Mouse (Mus musculus) limb, embryonic 14.5 days (tissue): Measurements from ENCODE around the gene Rpa2. TPM values are rescaled to one million over a fixed set of nuclear protein-coding genes. Genes with fewer than 3 reads are reported as not detected.
"Not testable (repeated sequence)": the region's sequence is repeated elsewhere in the genome, so short reads cannot be mapped to it uniquely, and the experiment has no call there.

Experiments used
- ATAC-seq: fragments of 200-750 bp; cut with Nextera tagmentation; 2 replicates; pipeline ENCODE4 v1.8.0; 2017; ENCODE audit warnings: low read depth, moderate number of reproducible peaks, moderate TSS enrichment; ENCODE audit not compliant: low FRiP score
- DNase-seq: peaks from one replicate; pipeline ENCODE4 v3.0.0-alpha.2; 2015; ENCODE audit warnings: low spot score
- H3K27ac ChIP-seq: fragments of 300-500 bp; sonication (generic); replicated peaks from 2 replicates; pipeline ENCODE4 v1.5.1; 2014; ENCODE audit warnings: low read depth, mild to moderate bottlenecking, low read length, moderate library complexity, mixed read lengths
- H3K27me3 ChIP-seq: fragments of 300-500 bp; sonication (generic); 2 replicates; pipeline ENCODE4 v1.6.1; 2014; ENCODE audit warnings: low read length, mixed read lengths; ENCODE audit not compliant: control insufficient read depth, insufficient read depth
- H3K36me3 ChIP-seq: fragments of 300-500 bp; sonication (generic); 2 replicates; pipeline ENCODE4 v1.6.1; 2014; ENCODE audit warnings: mild to moderate bottlenecking, low read length, moderate library complexity, mixed read lengths; ENCODE audit not compliant: control insufficient read depth, insufficient read depth
- H3K4me1 ChIP-seq: fragments of 300-500 bp; sonication (generic); 2 replicates; pipeline ENCODE4 v1.6.1; 2014; ENCODE audit warnings: antibody characterized with exemption, low read length, mixed read lengths; ENCODE audit not compliant: control insufficient read depth, insufficient read depth
- H3K4me2 ChIP-seq: fragments of 300-500 bp; sonication (generic); replicated peaks from 2 replicates; pipeline ENCODE4 v1.6.1; 2014; ENCODE audit warnings: low read depth, mild to moderate bottlenecking, low read length, moderate library complexity; ENCODE audit not compliant: severe bottlenecking
- H3K4me3 ChIP-seq: fragments of 300-500 bp; sonication (generic); replicated peaks from 2 replicates; pipeline ENCODE4 v1.5.1; 2014; ENCODE audit warnings: low read length
- H3K9ac ChIP-seq: fragments of 300-500 bp; sonication (generic); 2 replicates; pipeline ENCODE4 v1.6.1; 2014; ENCODE audit warnings: mild to moderate bottlenecking, low read depth, low read length, moderate library complexity; ENCODE audit not compliant: severe bottlenecking
- H3K9me3 ChIP-seq: fragments of 300-500 bp; sonication (generic); 2 replicates; pipeline ENCODE4 v1.6.1; 2016; ENCODE audit warnings: low read length; ENCODE audit not compliant: control insufficient read depth
- POLR2A ChIP-seq: fragments of 200-500 bp; IDR thresholded peaks from 2 replicates; pipeline ENCODE4 v1.8.0; 2012; ENCODE audit warnings: inconsistent platforms, mild to moderate bottlenecking, moderate library complexity, borderline replicate concordance; ENCODE audit not compliant: insufficient read depth, insufficient read length; ENCODE audit errors: extremely low read depth
- WGBS: fragments of 180-500 bp; shearing (Covaris S2); extraction: QIAGEN DNeasy Blood & Tissue Kit; methylation state at CpG from one replicate; pipeline ENCODE4 v1.1.7; 2014; 5-methylcytosine and 5-hydroxymethylcytosine counted together
- polyA plus RNA-seq, 2 experiments: library from polyadenylated mRNA; depleted of rRNA in 1 of 2; stranded (reverse) in 1 of 2; unstranded in 1 of 2; fragments of >200 nt; fragmentation: Nextera tagmentation in 1 of 2; extraction: Ambion mirVana in 1 of 2; gene quantifications; 2 replicates each; pipeline versions ENCODE4 v1.2.1 to v1.2.3; 2012 to 2014

Gene Rpa2
- polyA plus RNA-seq, 2 experiments, result 76.4 to 104 TPM

DNA sequence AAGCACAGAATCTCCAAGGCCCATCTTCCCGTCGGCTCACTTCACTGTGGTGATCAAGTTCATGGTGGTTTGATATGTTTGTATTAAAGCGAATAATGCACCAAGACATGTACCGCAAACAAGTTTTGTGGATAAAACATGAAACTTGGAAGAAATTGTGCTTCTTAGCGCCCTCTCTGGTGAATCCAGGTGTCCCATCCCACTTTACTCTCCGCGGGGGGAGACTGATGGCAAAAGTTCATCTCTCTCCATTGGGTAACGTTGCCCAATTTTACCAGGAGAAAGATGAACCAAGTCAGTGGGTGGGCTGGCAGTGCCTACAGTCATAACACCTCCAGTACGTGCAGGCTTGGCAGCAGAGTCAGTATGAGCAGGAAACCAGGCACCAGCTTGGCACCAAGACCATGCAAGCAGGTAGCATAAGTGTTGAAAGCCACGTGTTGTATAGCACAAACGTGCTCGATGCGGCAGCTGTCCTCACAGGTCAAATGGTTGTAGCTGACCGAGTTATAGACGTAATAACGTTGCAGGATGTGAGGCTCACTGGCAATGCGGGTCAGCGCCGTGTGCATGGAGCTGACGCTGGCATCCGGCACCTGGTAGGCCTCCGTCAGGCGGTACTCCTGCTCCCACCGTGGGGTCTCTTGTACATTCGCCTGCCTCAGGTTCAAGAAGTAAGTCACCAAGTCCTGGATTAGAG, 34.9 kb upstream of the Rpa2 start:
- no peak overlapping the region for H3K4me2 ChIP-seq
- H3K4me3 ChIP-seq, result no peak overlapping the region
- H3K36me3 ChIP-seq, result 0 out of 2 replicates have a peak, but pooled peaks cover under 1% of the 10 kb centered on the region

DNA sequence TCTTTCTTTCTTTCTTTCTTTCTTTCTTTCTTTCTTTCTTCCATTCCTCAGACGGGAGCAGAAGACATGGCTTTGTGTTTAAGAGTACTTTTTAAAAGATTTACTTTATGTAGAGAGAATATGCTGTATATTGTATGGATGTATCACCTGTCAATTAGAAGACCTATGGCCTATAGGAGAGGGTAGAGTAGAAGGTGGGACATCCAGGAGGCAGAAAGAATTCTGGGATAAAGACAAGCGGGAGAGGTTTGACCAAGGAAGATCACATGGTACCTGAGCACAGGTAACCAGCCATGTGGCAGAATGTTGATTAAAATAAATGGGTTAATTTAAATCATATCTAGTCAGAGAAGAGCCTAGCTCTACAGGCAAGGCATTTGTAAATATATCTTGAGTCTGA, 33.4 kb upstream of the Rpa2 start:
- Histone ChIP-seq H3K36me3 (no peaks in the 10 kb centered on the region), H3K4me1 (peaks cover 6% of the 10 kb centered on the region; the same call in 1 of the 2 replicates), H3K27me3 (no peaks in the 10 kb centered on the region), H3K9ac (no peak overlapping the region), H3K9me3 (no peaks in the 10 kb centered on the region), H3K4me3 (no peak overlapping the region), H3K27ac (no peak overlapping the region), H3K4me2 (no peak overlapping the region)
- ATAC-seq, result no peak
- WGBS, result 89% methylated on average over 2 of the region's 2 CpGs
- TF ChIP-seq POLR2A, result no peak
- DNase-seq, result no peak

More for the DNA sequence above, 34.9 kb upstream of the Rpa2 start:
- Histone ChIP-seq H3K27me3 (no peaks in the 10 kb centered on the region), H3K27ac (no peak overlapping the region), H3K9me3 (no peaks in the 10 kb centered on the region), H3K9ac (no peak overlapping the region), H3K4me1 (peaks cover 6% of the 10 kb centered on the region; the same call in 1 of the 2 replicates)
- DNase-seq (no peak), ATAC-seq (no peak)
- no peak for TF ChIP-seq POLR2A
- WGBS, result 94% methylated on average over 25 of the region's 25 CpGs

DNA sequence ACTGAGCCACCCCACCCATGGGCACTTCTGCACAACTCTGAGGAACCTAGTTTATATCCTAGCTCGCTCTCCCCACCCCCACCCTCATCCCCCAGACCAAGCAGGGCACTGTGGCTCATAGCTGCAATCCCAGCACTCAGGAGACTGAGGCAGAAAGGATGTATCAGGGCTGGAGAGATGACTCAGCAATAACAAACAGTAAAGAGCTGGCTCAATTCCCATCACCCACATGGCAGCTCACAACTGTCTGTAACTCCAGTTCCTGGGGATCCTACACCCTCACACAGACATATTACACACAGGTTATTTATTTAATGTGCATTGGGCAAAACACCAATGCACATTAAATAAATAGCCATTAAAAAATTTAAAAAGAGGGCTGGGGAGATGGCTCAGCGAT, 32.7 kb upstream of the Rpa2 start:
- no peak for ATAC-seq
- H3K4me2 ChIP-seq, result no peak overlapping the region
- TF ChIP-seq POLR2A, result no peak
- no peak overlapping the region for H3K9ac ChIP-seq
- H3K9me3 ChIP-seq, result no peaks in the 10 kb centered on the region
- H3K27me3 ChIP-seq, result no peaks in the 10 kb centered on the region
- no peak for DNase-seq
- H3K27ac ChIP-seq, result no peak overlapping the region
- peaks cover 6% of the 10 kb centered on the region; the same call in 1 of the 2 replicates for H3K4me1 ChIP-seq
- no peaks in the 10 kb centered on the region for H3K36me3 ChIP-seq
- no peak overlapping the region for H3K4me3 ChIP-seq
- WGBS, result 77% methylated on average over 2 of the region's 2 CpGs

DNA sequence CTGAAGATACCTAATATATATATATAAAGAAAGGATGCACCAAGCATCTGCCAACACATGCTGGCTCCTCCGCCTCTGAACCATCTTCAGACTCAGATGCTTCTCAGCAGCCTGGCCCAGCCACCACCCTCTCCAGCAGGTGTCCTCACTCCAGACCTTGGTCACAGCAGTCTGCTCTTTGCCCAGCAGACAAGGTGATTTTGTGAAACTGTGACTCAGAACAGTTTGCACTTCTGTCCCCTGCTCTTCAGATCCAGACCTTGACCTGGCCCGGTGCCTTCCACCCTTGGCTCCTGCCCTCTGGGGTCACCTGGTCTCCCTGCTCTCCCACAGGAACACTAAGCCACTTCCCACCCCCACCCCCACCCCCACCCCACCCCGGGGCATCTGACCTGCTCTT, 32.2 kb upstream of the Rpa2 start:
- TF ChIP-seq POLR2A, result no peak

DNA sequence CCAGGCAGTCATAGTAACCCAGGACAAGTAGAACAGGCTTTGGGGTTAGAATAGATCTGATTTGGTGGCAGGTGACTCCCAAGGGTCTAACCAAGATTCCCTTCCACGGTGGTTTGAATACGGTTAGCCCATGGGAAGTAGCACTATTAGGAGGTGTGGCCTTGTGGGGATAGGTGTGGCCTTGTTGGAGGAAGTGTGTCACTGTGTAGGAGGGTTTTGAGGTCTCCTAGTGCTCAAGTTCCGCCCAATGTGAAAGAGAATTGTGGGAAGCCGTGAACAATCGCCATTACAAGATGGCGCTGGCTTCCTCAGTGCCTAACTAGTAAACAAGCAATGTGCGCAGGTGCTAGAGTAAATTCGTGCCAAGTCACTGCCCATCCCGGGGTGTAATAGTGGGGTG, 31.0 kb upstream of the Rpa2 start:
- H3K4me3 ChIP-seq, H3K9ac ChIP-seq, H3K9me3 ChIP-seq, H3K4me1 ChIP-seq, ATAC-seq, H3K27me3 ChIP-seq, DNase-seq, H3K27ac ChIP-seq, H3K36me3 ChIP-seq, H3K4me2 ChIP-seq: not testable (repeated sequence)
- 94% methylated on average over 9 of the region's 9 CpGs for WGBS

More for the DNA sequence above, 32.2 kb upstream of the Rpa2 start:
- Histone ChIP-seq H3K9me3 (no peaks in the 10 kb centered on the region), H3K9ac (no peak overlapping the region), H3K4me2 (no peak overlapping the region), H3K36me3 (no peaks in the 10 kb centered on the region), H3K27me3 (no peaks in the 10 kb centered on the region), H3K4me3 (no peak overlapping the region), H3K4me1 (peaks cover 6% of the 10 kb centered on the region; the same call in 1 of the 2 replicates), H3K27ac (no peak overlapping the region)
- ATAC-seq (no peak), DNase-seq (no peak)
- 58% methylated on average over 3 of the region's 3 CpGs for WGBS
